Mouse (Mus musculus): ENCODE data around the gene Pum2. TPM values are rescaled to one million over a fixed set of nuclear protein-coding genes. Genes with fewer than 3 reads are reported as not detected.
"Not testable (repeated sequence)": the region's sequence is repeated elsewhere in the genome, so short reads cannot be mapped to it uniquely, and the experiment has no call there.

Pum2 gene
- polyA plus RNA-seq (2014; fragmentation: Nextera tagmentation; extraction: Ambion mirVana), result 69.9 and 83.5 TPM in 2 replicates

DNA sequence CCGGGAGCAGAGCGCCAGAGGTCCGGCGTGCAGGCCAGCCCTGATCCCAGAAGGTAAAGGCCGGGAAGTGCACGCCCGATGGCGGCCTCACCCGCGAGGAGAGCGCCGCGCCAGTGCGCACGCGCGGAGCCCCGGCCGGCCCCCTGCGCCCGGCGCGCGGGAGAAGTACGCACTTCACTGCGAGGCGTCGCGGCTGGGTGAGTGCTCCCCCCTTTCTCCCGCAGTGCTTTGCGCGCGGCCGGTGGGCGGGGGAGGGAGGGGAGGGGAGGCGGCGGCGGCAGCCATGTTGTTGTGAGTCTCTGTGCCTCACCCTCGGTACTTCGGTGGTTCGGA is at the start of gene Pum2:
Gene Pum2 (plus strand): TSS at position 161 of the 333 bp plus-strand sequence.
- H3K4me1 ChIP-seq (ENCODE audit: control insufficient read depth, insufficient read depth, low read length), result peaks cover 28% of the 10 kb centered on the region
- DNase-seq (peak; percentile 98), ATAC-seq (ENCODE audit: low FRiP score, low TSS enrichment) (peak; percentile 96)
- H3K4me2 ChIP-seq (ENCODE audit: low read length), result peak within 1 kb of the TSS; percentile 90
- peak within 1 kb of the TSS; percentile 98 for H3K27ac ChIP-seq (replicated peaks; ENCODE audit: low read depth, low read length)
- no peaks in the 10 kb centered on the region for H3K9me3 ChIP-seq (ENCODE audit: control insufficient read depth, low read length)
- no peaks in the 10 kb centered on the region for H3K36me3 ChIP-seq (ENCODE audit: control insufficient read depth, insufficient read depth, low read length)
- under 1% methylated on average over 35 of the region's 41 CpGs for WGBS
- H3K4me3 ChIP-seq (replicated peaks; ENCODE audit: low read depth, low read length), result peak within 1 kb of the TSS; percentile 86
- peak within 1 kb of the TSS; percentile 98 for H3K9ac ChIP-seq (replicated peaks; ENCODE audit: low read length)
- H3K27me3 ChIP-seq (ENCODE audit: control insufficient read depth, insufficient read depth, low read length), result no peaks in the 10 kb centered on the region

DNA sequence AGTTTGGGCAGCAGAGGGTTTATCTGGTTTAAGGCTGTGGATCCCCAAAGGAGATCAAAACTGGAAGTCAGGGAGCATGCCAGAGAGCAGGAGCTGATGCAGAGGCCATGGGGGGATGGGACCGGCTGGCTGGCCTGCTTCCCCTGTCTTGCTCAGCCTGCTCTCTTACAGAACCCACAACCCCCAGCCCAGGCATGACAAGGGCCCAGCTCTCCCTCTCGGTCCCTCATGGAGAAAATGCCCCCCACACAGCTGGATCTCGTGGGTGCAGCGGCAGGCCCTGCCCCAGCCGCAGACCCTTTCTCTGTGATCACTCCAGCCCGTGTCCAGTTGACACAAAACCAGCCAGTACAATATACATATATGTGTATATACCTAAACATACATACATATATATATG is 44.4 kb upstream of the Pum2 start:
- H3K9ac ChIP-seq (replicated peaks; ENCODE audit: low read length), result no peak overlapping the region
- no peak overlapping the region for H3K4me2 ChIP-seq (ENCODE audit: low read length)
- DNase-seq, result no peak
- no peaks in the 10 kb centered on the region for H3K27me3 ChIP-seq (ENCODE audit: control insufficient read depth, insufficient read depth, low read length)
- no peak overlapping the region for H3K4me3 ChIP-seq (replicated peaks; ENCODE audit: low read depth, low read length)
- no peaks in the 10 kb centered on the region for H3K36me3 ChIP-seq (ENCODE audit: control insufficient read depth, insufficient read depth, low read length)
- H3K9me3 ChIP-seq (ENCODE audit: control insufficient read depth, low read length), result no peaks in the 10 kb centered on the region
- H3K4me1 ChIP-seq (ENCODE audit: control insufficient read depth, insufficient read depth, low read length), result no peaks in the 10 kb centered on the region
- 98% methylated on average over 6 of the region's 6 CpGs for WGBS
- no peak overlapping the region for H3K27ac ChIP-seq (replicated peaks; ENCODE audit: low read depth, low read length)
- ATAC-seq (ENCODE audit: low FRiP score, low TSS enrichment), result no peak

DNA sequence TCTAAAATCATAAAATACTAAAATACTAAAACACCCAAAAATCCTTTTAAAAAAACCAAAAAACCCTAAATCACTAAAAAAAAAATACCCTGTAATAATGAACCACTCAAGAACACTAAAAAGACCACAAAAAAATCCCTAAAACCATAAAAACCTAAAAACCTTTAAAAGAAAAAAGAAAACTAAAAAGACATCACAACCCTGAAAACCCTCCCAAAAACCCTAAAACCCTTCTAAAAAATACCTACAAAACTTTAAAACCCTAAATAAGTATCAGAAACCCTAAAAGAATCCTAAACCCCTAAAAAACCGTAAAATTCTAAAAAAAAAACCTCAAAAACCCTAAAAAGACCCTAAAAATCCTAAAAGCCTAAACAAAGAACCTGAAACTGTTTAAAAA is 42.2 kb upstream of the Pum2 start:
- Histone ChIP-seq H3K27me3 (ENCODE audit: control insufficient read depth, insufficient read depth, low read length) (no peaks in the 10 kb centered on the region), H3K36me3 (ENCODE audit: control insufficient read depth, insufficient read depth, low read length) (no peaks in the 10 kb centered on the region), H3K9ac (replicated peaks; ENCODE audit: low read length) (no peak overlapping the region), H3K4me1 (ENCODE audit: control insufficient read depth, insufficient read depth, low read length) (no peaks in the 10 kb centered on the region), H3K4me2 (ENCODE audit: low read length) (no peak overlapping the region), H3K27ac (replicated peaks; ENCODE audit: low read depth, low read length) (no peak overlapping the region), H3K4me3 (replicated peaks; ENCODE audit: low read depth, low read length) (no peak overlapping the region), H3K9me3 (ENCODE audit: control insufficient read depth, low read length) (no peaks in the 10 kb centered on the region)
- ATAC-seq (ENCODE audit: low FRiP score, low TSS enrichment) (no peak), DNase-seq (no peak)
- WGBS, result 98% methylated on average over 1 of the region's 1 CpGs

- Histone ChIP-seq H3K4me3 (replicated peaks; ENCODE audit: low read depth, low read length) (no peak overlapping the region), H3K4me1 (ENCODE audit: control insufficient read depth, insufficient read depth, low read length) (no peaks in the 10 kb centered on the region), H3K9ac (replicated peaks; ENCODE audit: low read length) (no peak overlapping the region), H3K36me3 (ENCODE audit: control insufficient read depth, insufficient read depth, low read length) (no peaks in the 10 kb centered on the region), H3K27ac (replicated peaks; ENCODE audit: low read depth, low read length) (no peak overlapping the region), H3K4me2 (ENCODE audit: low read length) (no peak overlapping the region), H3K9me3 (ENCODE audit: control insufficient read depth, low read length) (0 out of 2 replicates have a peak, but pooled peaks cover 2% of the 10 kb centered on the region), H3K27me3 (ENCODE audit: control insufficient read depth, insufficient read depth, low read length) (no peaks in the 10 kb centered on the region)
- no peak for DNase-seq
- WGBS, result 85% methylated on average over 2 of the region's 2 CpGs
- no peak for ATAC-seq (ENCODE audit: low FRiP score, low TSS enrichment)
Measured at GRCm38 (mm10) chr12:8632737-8633365, 41.1 kb upstream of the Pum2 start.

DNA sequence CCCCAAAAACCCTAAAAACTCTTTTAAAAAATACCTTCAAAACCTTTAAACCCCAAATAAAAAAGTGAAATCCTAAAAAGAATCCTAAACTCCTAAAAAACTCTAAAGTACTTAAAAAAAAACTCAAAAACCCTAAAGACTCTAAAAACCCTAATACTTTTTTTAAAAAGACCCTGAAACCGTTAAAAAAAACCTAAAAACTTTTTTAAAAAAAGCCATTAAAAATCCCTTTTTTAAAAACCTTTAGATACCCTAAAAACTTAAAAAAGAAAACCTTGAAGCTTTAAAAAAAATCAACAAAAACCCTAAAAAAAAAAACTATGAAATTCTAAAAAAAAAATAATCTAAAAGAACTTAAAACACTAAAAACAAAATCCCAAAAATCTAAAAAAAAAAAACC is 39.6 kb upstream of the Pum2 start:
- DNase-seq (peak; percentile 26), ATAC-seq (ENCODE audit: low FRiP score, low TSS enrichment) (no peak)
- no peaks in the 10 kb centered on the region for H3K27me3 ChIP-seq (ENCODE audit: control insufficient read depth, insufficient read depth, low read length)
- no peak overlapping the region for H3K27ac ChIP-seq (replicated peaks; ENCODE audit: low read depth, low read length)
- 98% methylated on average over 1 of the region's 1 CpGs for WGBS
- H3K4me3 ChIP-seq (replicated peaks; ENCODE audit: low read depth, low read length), result no peak overlapping the region
- H3K4me1 ChIP-seq (ENCODE audit: control insufficient read depth, insufficient read depth, low read length), result no peaks in the 10 kb centered on the region
- no peak overlapping the region for H3K4me2 ChIP-seq (ENCODE audit: low read length)
- no peaks in the 10 kb centered on the region for H3K36me3 ChIP-seq (ENCODE audit: control insufficient read depth, insufficient read depth, low read length)
- 0 out of 2 replicates have a peak, but pooled peaks cover 2% of the 10 kb centered on the region for H3K9me3 ChIP-seq (ENCODE audit: control insufficient read depth, low read length)
- no peak overlapping the region for H3K9ac ChIP-seq (replicated peaks; ENCODE audit: low read length)

DNA sequence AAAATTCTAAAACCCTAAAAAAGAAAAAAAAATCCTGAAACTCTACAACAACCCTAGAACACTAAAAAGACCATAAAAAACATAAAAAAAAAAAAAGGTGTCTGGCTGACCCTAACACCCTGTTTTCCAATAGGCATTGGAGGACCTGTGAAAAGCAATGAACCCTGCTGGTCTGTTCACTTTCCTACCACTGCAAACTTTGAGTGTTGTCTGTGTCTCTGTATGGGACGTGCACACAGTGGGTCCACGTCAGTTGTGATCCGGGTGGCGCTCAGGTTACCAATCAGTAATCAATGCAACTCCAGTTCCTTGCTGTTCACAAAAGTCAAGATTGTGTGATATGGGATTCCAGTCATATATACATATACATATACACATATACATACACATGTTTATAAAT is 38.4 kb upstream of the Pum2 start:
- H3K9me3 ChIP-seq (ENCODE audit: control insufficient read depth, low read length), result 0 out of 2 replicates have a peak, but pooled peaks cover 2% of the 10 kb centered on the region
- no peak overlapping the region for H3K27ac ChIP-seq (replicated peaks; ENCODE audit: low read depth, low read length)
- H3K4me3 ChIP-seq (replicated peaks; ENCODE audit: low read depth, low read length), result no peak overlapping the region
- WGBS, result 98% methylated on average over 4 of the region's 4 CpGs
- H3K27me3 ChIP-seq (ENCODE audit: control insufficient read depth, insufficient read depth, low read length), result no peaks in the 10 kb centered on the region
- DNase-seq (peak; percentile 29), ATAC-seq (ENCODE audit: low FRiP score, low TSS enrichment) (no peak)
- H3K36me3 ChIP-seq (ENCODE audit: control insufficient read depth, insufficient read depth, low read length), result no peaks in the 10 kb centered on the region
- H3K4me2 ChIP-seq (ENCODE audit: low read length), result no peak overlapping the region
- no peak overlapping the region for H3K9ac ChIP-seq (replicated peaks; ENCODE audit: low read length)
- no peaks in the 10 kb centered on the region for H3K4me1 ChIP-seq (ENCODE audit: control insufficient read depth, insufficient read depth, low read length)

GRCm38 (mm10) chr12:8636945-8637344 is 37.0 kb upstream of the Pum2 start:
- Histone ChIP-seq H3K27me3 (ENCODE audit: control insufficient read depth, insufficient read depth, low read length) (no peaks in the 10 kb centered on the region), H3K9ac (replicated peaks; ENCODE audit: low read length) (no peak overlapping the region), H3K4me1 (ENCODE audit: control insufficient read depth, insufficient read depth, low read length) (no peaks in the 10 kb centered on the region), H3K4me2 (ENCODE audit: low read length) (no peak overlapping the region), H3K4me3 (replicated peaks; ENCODE audit: low read depth, low read length) (no peak overlapping the region), H3K27ac (replicated peaks; ENCODE audit: low read depth, low read length) (no peak overlapping the region), H3K36me3 (ENCODE audit: control insufficient read depth, insufficient read depth, low read length) (no peaks in the 10 kb centered on the region), H3K9me3 (ENCODE audit: control insufficient read depth, low read length) (0 out of 2 replicates have a peak, but pooled peaks cover 2% of the 10 kb centered on the region)
- ATAC-seq (ENCODE audit: low FRiP score, low TSS enrichment), result no peak
- 97% methylated on average over 14 of the region's 14 CpGs for WGBS
- peak; percentile 16 for DNase-seq

DNA sequence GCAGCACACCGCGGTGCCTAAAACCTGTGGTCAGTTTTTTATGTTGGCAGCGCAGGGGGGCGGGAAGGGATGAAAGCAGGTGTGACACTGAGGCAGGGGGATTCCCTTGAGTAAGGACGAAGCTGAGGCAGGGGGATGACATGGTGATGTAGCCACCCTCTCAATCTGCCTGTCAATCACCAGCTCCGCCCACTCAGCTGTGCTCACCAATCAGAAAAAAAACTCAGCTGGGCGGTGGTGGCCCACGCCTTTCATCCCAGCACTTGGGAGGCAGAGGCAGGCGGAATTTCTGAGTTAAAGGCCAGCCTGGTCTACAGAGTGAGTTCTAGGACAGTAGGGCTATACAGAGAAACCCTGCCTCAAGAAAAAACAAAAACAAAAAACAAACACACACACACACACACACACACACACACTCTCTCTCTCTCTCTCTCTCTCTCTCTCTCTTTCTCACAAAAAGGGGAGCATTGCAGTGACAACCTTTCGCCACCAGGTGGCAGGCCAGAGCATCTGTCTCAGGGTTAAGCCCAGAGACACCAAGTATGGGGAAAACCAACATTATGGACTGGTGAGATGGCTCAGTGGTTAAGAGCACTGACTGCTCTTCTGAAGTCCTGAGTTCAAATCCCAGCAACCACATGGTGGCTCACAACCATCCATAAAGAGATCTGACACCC is 35.4 kb upstream of the Pum2 start:
- H3K36me3 ChIP-seq (ENCODE audit: control insufficient read depth, insufficient read depth, low read length); H3K27me3 ChIP-seq (ENCODE audit: control insufficient read depth, insufficient read depth, low read length); H3K27ac ChIP-seq (replicated peaks; ENCODE audit: low read depth, low read length); H3K9me3 ChIP-seq (ENCODE audit: control insufficient read depth, low read length); H3K4me1 ChIP-seq (ENCODE audit: control insufficient read depth, insufficient read depth, low read length); ATAC-seq (ENCODE audit: low FRiP score, low TSS enrichment); H3K9ac ChIP-seq (replicated peaks; ENCODE audit: low read length); H3K4me3 ChIP-seq (replicated peaks; ENCODE audit: low read depth, low read length); H3K4me2 ChIP-seq (ENCODE audit: low read length): not testable (repeated sequence)
- WGBS, result 77% methylated on average over 10 of the region's 10 CpGs
- DNase-seq, result peak; percentile 75

- ATAC-seq (ENCODE audit: low FRiP score, low TSS enrichment); H3K27me3 ChIP-seq (ENCODE audit: control insufficient read depth, insufficient read depth, low read length); H3K4me1 ChIP-seq (ENCODE audit: control insufficient read depth, insufficient read depth, low read length); DNase-seq; H3K9me3 ChIP-seq (ENCODE audit: control insufficient read depth, low read length); H3K36me3 ChIP-seq (ENCODE audit: control insufficient read depth, insufficient read depth, low read length): not testable (repeated sequence)
- 0 out of 2 replicates have a peak overlapping the region, but pooled peaks have one; percentile 13 for H3K27ac ChIP-seq (replicated peaks; ENCODE audit: low read depth, low read length)
- 3% methylated on average over 2 of the region's 2 CpGs for WGBS
- H3K4me2 ChIP-seq (ENCODE audit: low read length), result peak overlapping the region; percentile 53
- 0 out of 2 replicates have a peak overlapping the region, but pooled peaks have one; percentile 20 for H3K9ac ChIP-seq (replicated peaks; ENCODE audit: low read length)
- H3K4me3 ChIP-seq (replicated peaks; ENCODE audit: low read depth, low read length), result peak overlapping the region; percentile 81
Measured at GRCm38 (mm10) chr12:8640186-8640585, 33.7 kb upstream of the Pum2 start.

Data from midbrain, embryonic 14.5 days (tissue).